Mouse (Mus musculus) hindbrain, embryonic 12.5 days (tissue): ENCODE data around the gene Hoxd4. TPM values are rescaled to one million over a fixed set of nuclear protein-coding genes. Genes with fewer than 3 reads are reported as not detected.

Experiments used
- ATAC-seq: fragments of 200-750 bp; cut with Nextera tagmentation; 2 replicates; pipeline ENCODE4 v1.8.0; 2017; ENCODE audit warnings: moderate TSS enrichment; ENCODE audit not compliant: low FRiP score
- H3K27ac ChIP-seq: fragments of 300-500 bp; sonication (generic); 2 replicates; pipeline ENCODE4 v1.5.1; 2016; ENCODE audit warnings: mild to moderate bottlenecking
- H3K27me3 ChIP-seq: fragments of 300-500 bp; sonication (generic); 2 replicates; pipeline ENCODE4 v1.6.1; 2016; ENCODE audit warnings: mild to moderate bottlenecking
- H3K36me3 ChIP-seq: fragments of 300-500 bp; sonication (generic); 2 replicates; pipeline ENCODE4 v1.6.1; 2016; ENCODE audit warnings: mild to moderate bottlenecking
- H3K4me1 ChIP-seq: fragments of 300-500 bp; sonication (generic); 2 replicates; pipeline ENCODE4 v1.6.1; 2016
- H3K4me2 ChIP-seq: fragments of 300-500 bp; sonication (generic); replicated peaks from 2 replicates; pipeline ENCODE4 v1.6.1; 2016; ENCODE audit warnings: mild to moderate bottlenecking
- H3K4me3 ChIP-seq: fragments of 300-500 bp; sonication (generic); 2 replicates; pipeline ENCODE4 v1.5.1; 2016; ENCODE audit warnings: mild to moderate bottlenecking
- H3K9ac ChIP-seq: fragments of 300-500 bp; sonication (generic); 2 replicates; pipeline ENCODE4 v1.6.1; 2016; ENCODE audit warnings: mild to moderate bottlenecking, moderate library complexity
- H3K9me3 ChIP-seq: fragments of 300-500 bp; sonication (generic); replicated peaks from 2 replicates; pipeline ENCODE4 v1.6.1; 2016; ENCODE audit warnings: mild to moderate bottlenecking
- WGBS: fragments of 180-500 bp; shearing (Covaris S2); methylation state at CpG from one replicate; pipeline ENCODE4 v1.1.7; 2016; 5-methylcytosine and 5-hydroxymethylcytosine counted together
- polyA plus RNA-seq: library from polyadenylated mRNA; unstranded; fragments of >200 nt; fragmentation: Nextera tagmentation; extraction: Ambion mirVana; gene quantifications from 2 replicates; pipeline ENCODE4 v1.2.1, GENCODE M21; 2016

Hoxd4 gene
- polyA plus RNA-seq, 1 experiment from 2014 or later = 3.6 TPM

DNA sequence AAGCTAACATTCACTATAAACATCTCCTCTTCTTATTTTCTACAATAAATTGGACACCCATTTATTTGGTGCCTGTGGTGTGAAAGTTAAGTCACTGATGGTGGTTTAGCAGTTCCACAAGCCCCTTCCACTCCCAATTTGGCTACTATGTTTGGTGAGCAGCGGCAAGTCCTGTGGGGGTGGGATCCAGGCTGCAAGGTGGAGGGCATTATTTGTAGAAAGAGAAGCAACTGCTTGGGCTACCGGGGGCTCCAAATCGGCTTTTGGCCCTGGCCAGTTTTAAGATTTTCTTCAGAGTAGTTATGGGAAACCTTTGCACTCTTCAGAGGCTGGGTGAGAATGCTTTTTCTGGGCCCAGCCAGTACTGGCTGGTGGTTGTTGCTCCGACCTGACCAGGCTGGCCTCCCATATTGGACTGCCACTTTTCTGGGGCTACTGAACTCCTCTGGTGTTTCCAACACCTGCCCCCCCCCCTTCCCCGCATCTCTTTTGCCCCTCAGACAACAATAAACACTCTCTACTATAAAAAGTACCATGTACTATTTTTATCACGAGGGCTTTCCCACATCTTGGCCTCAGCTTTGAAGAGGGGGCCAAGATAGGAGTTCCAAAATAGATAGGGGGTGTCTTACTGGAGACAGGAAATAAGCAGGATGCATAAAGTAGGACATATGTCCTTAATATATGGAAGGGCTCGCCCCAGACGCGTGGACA is 20.2 kb downstream of the Hoxd4 start:
- WGBS = 4% methylated on average over 9 of the region's 9 CpGs
- Histone ChIP-seq H3K36me3 (no peaks in the 10 kb centered on the region), H3K27ac (peak overlapping the region; percentile 97), H3K4me3 (peak overlapping the region; percentile 44), H3K9ac (peak overlapping the region; percentile 73), H3K4me1 (no peaks in the 10 kb centered on the region), H3K27me3 (peaks cover 90% of the 10 kb centered on the region), H3K4me2 (peak overlapping the region; percentile 49), H3K9me3 (no peaks in the 10 kb centered on the region)
- no peak for ATAC-seq

DNA sequence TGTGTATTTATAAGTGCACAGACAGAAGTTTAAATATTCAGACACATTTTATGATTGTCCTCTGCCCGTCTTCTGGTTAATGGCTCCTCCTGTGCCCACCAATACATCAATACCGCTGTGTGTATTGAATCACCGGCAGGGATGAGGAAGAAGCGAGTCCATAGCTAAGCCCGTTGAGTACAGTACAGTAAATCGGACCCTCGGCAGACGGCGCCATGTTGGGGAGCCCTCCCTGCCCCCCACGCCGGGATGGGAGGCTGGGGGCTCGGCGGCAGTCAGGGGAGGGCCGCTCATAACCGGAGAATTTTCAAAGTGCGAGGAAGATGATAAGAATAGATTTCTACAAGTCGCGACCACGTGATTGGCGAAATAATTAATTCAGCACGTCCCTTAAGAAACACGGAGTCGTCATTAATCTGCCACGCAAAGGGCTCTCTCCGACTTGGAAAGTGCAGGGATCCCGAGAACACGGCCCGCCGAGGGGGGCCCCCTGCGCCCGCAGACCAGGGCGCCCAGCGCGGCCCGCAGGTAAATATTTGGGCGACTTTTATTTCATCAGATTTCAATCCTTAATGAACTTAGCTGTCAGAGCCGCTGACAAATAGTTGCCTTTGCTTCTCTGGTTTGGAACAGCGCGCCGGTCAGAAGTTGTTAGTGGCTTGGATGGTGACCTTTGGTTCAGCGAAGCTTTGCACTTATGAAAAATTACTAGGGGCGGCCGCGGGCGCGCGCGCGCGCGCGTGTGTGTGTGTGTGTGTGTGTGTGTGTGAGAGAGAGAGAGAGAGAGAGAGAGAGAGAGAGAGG is 21.0 kb downstream of the Hoxd4 start:
- no peaks in the 10 kb centered on the region for H3K36me3 ChIP-seq
- WGBS = under 1% methylated on average over 44 of the region's 52 CpGs
- H3K27ac ChIP-seq = peak overlapping the region; percentile 97
- peak overlapping the region; percentile 73 for H3K9ac ChIP-seq
- H3K27me3 ChIP-seq = peaks cover 90% of the 10 kb centered on the region
- no peak for ATAC-seq
- peak overlapping the region; percentile 44 for H3K4me3 ChIP-seq
- H3K4me2 ChIP-seq = peak overlapping the region; percentile 49
- no peaks in the 10 kb centered on the region for H3K9me3 ChIP-seq
- no peaks in the 10 kb centered on the region for H3K4me1 ChIP-seq

DNA sequence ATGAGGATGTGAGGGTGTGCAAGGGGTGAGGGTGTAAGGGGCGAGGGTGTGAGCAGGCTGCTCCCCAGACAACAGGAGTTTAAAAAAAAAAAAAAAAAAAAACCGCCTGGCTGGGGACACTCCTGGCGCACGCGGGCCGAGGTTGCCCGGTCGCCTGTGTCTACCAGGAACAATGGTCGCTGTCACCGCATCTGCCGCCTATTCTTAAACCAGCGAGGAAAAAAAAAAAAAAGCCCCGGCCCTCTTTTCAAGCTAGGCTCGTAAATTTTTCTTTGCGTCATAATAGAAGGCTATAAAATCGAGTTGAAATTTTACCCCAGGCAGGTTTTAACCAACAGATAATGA is 21.6 kb downstream of the Hoxd4 start:
- no peaks in the 10 kb centered on the region for H3K9me3 ChIP-seq
- H3K4me1 ChIP-seq = no peaks in the 10 kb centered on the region
- WGBS = 2% methylated on average over 13 of the region's 16 CpGs
- H3K4me2 ChIP-seq = peak overlapping the region; percentile 49
- peak overlapping the region; percentile 97 for H3K27ac ChIP-seq
- H3K9ac ChIP-seq = peak overlapping the region; percentile 73
- H3K4me3 ChIP-seq = peak overlapping the region; percentile 44
- H3K27me3 ChIP-seq = peaks cover 90% of the 10 kb centered on the region
- no peaks in the 10 kb centered on the region for H3K36me3 ChIP-seq
- ATAC-seq = no peak

DNA sequence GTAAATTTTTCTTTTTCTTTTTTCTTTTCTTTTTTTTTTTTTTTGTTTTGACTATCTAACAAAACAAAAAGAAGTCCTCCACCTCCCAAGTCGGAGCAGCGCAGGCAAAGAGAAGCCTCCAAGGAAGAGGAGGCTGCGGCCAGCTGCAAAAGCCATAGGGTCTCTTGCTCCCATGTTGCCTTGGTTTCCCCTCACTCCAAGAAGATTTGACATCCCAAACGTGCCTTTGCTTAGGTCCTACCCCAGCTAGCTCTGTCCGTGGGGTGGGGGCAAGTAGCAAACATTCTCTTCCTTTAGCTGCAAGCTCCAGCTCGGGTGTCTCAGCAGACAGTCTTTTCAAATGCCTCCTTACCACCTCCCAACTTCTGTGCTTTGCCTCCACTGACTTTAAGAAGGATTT is 22.0 kb downstream of the Hoxd4 start:
- Histone ChIP-seq H3K4me1 (no peaks in the 10 kb centered on the region), H3K27me3 (peaks cover 90% of the 10 kb centered on the region), H3K9me3 (no peaks in the 10 kb centered on the region), H3K27ac (peak overlapping the region; percentile 97), H3K4me2 (peak overlapping the region; percentile 49), H3K36me3 (no peaks in the 10 kb centered on the region), H3K4me3 (peak overlapping the region; percentile 44), H3K9ac (peak overlapping the region; percentile 73)
- ATAC-seq = no peak
- WGBS = 2% methylated on average over 6 of the region's 6 CpGs

DNA sequence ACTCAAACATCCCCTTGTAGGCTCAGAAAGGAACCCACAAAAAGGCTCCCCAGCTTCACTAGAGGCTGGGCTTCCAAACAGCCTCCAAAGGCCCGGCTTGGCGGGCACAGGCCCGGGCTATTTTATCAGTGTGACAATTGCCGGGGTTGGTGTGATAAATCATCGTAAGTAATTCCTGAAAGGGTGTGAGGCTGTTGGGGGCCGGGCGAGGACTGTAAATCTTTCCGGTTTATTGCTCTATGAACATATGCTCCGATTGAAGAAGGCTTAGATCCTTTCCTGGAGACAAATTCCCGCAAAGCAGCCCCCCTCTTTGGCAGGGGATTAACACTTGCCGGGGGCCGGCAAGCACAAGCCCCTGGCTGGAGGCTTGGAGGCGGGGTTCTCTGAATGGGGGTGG is 22.7 kb downstream of the Hoxd4 start:
- Histone ChIP-seq H3K4me3 (peak overlapping the region; percentile 44), H3K4me2 (peak overlapping the region; percentile 49), H3K36me3 (no peaks in the 10 kb centered on the region), H3K9me3 (no peaks in the 10 kb centered on the region), H3K27me3 (peaks cover 91% of the 10 kb centered on the region), H3K4me1 (no peaks in the 10 kb centered on the region), H3K27ac (peak overlapping the region; percentile 97), H3K9ac (peak overlapping the region; percentile 73)
- ATAC-seq = peak; percentile 39; the same call in 1 of the 2 replicates
- 0% methylated on average over 13 of the region's 13 CpGs for WGBS

DNA sequence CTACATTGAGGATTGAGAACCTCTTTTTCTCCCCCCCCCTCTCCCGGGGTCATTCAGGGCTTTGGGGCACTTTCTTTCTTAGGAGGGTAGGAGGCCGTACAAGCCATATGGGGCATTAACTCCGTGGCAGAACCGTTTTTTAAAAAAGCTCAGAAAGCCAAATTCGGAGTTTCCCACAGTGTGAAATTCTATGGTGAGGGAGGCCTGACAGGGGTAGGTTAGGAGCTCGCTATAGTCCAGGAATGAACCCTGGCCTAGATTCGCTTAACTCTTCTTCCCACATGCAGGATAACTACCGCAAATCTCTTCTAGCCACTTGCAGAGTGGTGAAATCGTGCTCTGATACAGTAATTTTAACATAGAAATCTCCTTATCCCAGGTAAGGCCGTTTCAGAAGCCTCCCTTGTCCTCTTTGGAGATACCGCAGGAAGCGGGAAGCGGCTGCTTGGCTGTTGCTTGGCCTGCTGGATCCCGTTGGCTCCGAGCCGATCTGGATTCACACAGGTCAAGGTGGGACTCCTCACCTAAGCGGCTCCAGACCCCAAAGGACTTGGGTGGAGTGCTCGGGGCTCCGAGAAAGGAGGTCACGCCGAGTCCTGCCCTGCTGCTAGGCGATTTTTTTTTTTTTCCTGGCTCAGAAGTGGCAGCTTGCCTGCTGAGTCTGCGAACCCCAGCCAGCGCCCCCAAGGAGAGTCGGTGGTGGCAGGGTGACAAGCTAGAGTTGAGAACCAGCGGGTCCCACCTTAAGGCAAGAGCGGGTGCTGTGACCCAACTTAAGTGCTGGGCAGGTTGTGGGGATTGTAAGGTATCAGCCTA is 23.5 kb downstream of the Hoxd4 start:
- Histone ChIP-seq H3K36me3 (no peaks in the 10 kb centered on the region), H3K4me3 (peak overlapping the region; percentile 44), H3K27ac (peak overlapping the region; percentile 97), H3K9me3 (no peaks in the 10 kb centered on the region), H3K9ac (peak overlapping the region; percentile 73), H3K4me2 (peak overlapping the region; percentile 49), H3K4me1 (no peaks in the 10 kb centered on the region), H3K27me3 (peaks cover 92% of the 10 kb centered on the region)
- under 1% methylated on average over 27 of the region's 27 CpGs for whole genome bisulfite sequencing
- no peak for ATAC-seq

DNA sequence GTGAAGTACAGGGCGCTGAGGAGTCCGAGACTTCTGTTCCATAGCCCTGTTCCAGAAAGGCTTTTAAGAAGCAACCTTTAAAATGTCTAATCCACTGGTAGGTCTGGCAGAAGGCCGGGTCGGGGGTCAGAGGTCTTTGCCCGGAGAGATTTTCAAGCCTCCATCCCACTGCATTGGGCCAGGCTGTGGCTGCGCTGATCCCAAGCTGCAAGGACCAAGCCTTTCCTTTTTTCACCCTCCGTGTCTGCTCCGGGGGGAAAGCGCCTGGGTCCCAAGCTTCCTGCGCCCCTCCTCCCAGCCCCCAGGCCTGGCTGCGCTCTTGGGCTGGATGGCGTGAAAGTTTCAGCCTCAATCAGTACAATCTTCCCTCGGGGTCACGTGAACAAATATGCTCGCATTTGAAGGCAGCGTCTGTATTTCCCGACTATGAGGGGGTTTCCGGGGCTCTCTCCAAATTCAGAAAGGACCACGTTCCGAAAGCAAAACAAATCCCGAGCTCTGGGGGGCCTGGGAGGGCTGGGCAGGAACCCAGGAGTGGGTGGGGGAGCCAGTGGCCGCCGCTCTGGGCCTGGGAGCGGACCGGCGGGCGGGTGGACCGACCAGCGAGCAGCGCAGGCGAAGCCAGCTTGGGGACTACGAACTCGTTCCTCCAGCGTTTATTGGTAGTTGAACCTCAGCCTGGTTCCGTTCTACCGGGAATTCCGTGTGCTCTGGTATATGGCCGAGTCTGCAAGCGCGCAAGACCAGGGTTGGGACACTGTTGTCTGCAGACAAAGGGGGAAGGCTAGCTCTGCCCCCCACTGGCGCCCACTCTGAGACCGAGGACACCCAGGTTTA is 24.3 kb downstream of the Hoxd4 start:
- Histone ChIP-seq H3K27ac (peak overlapping the region; percentile 97), H3K4me1 (no peaks in the 10 kb centered on the region; the same call in 1 of the 2 replicates), H3K27me3 (peaks cover 92% of the 10 kb centered on the region), H3K4me3 (peak overlapping the region; percentile 44), H3K4me2 (peak overlapping the region; percentile 49), H3K9ac (peak overlapping the region; percentile 73), H3K36me3 (no peaks in the 10 kb centered on the region), H3K9me3 (no peaks in the 10 kb centered on the region)
- WGBS = under 1% methylated on average over 42 of the region's 42 CpGs
- no peak for ATAC-seq

DNA sequence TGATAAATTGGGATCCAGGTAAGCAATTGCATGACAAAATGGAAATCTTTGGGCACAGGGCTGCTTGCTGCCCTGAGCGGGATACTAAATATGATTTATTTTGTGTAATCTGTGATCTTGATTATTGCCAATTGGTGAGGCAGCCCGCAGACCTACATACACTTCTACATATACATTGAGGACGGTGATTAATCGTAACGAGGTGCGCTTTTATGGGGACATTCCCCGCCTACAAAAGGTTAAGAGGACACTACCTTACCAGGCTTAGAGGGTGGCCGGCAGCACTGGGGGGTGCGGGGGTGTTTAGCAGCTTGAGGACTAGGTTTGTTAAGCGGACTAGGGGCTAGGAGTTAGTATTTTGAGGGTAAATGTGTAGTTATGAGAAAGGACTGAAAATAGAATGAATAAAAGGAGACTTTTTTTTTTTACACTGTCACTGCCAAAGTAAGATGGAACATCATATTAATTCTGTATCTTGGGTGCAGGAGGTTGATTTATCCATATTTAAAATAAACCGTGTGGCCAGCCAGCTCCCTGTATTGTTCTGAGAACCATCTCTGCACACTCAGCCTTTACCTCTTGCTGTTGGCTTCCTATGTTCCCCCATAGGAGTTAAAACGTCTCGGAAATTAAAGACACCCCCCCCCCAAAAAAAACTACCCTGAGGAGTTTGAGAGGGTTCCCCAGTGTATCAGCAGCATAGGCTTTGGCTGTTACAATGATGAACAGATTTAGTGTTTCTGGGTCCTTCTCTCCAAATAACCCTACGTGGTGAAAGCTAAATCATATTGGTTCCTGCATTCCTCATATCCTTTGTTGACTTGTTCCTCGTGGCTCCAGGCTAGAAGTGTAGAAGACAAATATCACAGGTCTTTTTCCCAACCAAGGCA is 25.2 kb downstream of the Hoxd4 start:
- Histone ChIP-seq H3K4me2 (peak overlapping the region; percentile 49), H3K27ac (peak overlapping the region; percentile 97), H3K9ac (peak overlapping the region; percentile 73), H3K36me3 (no peaks in the 10 kb centered on the region), H3K4me1 (peaks cover 3% of the 10 kb centered on the region; the same call in 1 of the 2 replicates), H3K9me3 (no peaks in the 10 kb centered on the region), H3K27me3 (peaks cover 93% of the 10 kb centered on the region), H3K4me3 (peak overlapping the region; percentile 44)
- WGBS = 4% methylated on average over 15 of the region's 15 CpGs
- no peak for ATAC-seq

DNA sequence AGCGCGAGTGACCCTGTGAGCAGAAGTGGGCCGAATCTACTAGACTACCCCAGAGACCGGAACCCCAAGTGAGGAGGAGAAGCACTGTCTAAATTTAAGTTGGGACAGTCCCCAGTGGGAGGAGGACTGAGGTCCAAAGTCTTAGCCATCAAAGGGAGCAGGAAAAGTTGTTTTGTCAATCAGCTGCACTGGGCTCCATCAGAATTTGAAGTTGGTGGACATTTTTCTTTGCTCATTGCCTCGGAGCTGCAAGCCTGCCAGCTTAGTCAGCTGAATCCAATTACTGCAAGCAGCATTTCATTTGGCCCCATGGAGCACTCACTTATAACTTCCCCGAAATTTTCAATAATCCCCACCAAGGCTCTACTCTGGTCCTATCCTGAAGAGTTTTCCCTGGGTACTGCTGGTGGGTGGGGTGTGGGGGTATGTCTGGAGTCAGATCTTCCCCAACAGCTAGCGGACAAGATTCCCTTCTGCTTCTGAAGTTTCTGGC is 25.9 kb downstream of the Hoxd4 start:
- peak overlapping the region; percentile 97 for H3K27ac ChIP-seq
- H3K9ac ChIP-seq = peak overlapping the region; percentile 73
- peak overlapping the region; percentile 44 for H3K4me3 ChIP-seq
- H3K4me1 ChIP-seq = peaks cover 3% of the 10 kb centered on the region; the same call in 1 of the 2 replicates
- H3K27me3 ChIP-seq = peaks cover 93% of the 10 kb centered on the region
- no peak for ATAC-seq
- no peaks in the 10 kb centered on the region for H3K9me3 ChIP-seq
- 2% methylated on average over 7 of the region's 7 CpGs for WGBS
- H3K4me2 ChIP-seq = peak overlapping the region; percentile 49
- no peaks in the 10 kb centered on the region for H3K36me3 ChIP-seq

DNA sequence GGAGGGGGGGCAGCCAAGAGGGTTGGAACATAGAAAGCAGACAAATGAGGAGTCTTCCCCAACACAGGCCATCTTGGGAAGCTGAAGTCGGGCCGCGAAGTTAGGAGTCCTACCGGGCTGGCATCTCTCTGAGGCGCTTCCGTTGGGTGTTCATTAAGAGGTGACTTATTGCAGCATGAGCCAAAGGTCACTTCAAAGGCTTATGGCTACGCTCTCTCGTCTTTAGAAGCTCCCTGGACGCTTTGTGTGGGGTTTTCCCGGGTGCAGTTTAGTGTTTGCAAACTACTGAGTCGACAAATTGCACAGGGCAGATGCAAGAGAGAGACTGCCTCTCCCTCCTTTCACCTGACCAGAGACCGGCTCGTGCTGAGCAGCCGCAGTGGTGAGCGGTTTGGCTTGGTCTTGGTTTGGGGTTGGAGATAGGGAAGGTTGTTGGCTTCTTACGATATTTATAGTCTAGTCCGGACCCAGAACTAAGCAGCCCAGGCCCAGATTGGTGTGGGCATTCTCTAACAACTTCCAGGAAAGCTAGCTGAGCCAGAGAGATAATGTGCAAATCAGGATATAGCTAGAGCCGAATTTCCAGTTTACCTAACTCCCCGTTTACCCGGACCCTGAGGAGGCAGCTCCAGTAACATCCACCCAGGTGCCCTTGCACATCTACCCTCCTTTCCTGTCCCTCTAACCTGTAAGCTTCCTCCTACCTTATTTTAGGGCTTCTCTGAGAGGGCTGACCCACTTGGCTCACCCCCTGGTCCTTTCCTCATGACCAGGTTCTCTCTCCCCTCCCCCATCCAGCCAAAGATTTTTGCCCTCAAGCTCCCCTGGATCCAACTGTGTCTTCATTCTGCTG is 27.1 kb downstream of the Hoxd4 start:
- Histone ChIP-seq H3K27ac (peak overlapping the region; percentile 97), H3K4me3 (peak overlapping the region; percentile 44), H3K9me3 (no peaks in the 10 kb centered on the region), H3K4me2 (peak overlapping the region; percentile 49), H3K27me3 (peaks cover 95% of the 10 kb centered on the region), H3K36me3 (no peaks in the 10 kb centered on the region), H3K9ac (peak overlapping the region; percentile 73), H3K4me1 (peaks cover 5% of the 10 kb centered on the region; the same call in 1 of the 2 replicates)
- ATAC-seq = no peak
- WGBS = 1% methylated on average over 20 of the region's 20 CpGs
